Mouse (Mus musculus) CD4-positive helper T cell, adult 2 months (primary cell): ENCODE measurements around the gene Otos.

Experiments
- DNase-seq: peaks from one replicate; pipeline ENCODE4 v3.0.0-alpha.2; 2012; ENCODE audit warnings: low read depth, missing footprints, low spot score

Otos gene

DNA sequence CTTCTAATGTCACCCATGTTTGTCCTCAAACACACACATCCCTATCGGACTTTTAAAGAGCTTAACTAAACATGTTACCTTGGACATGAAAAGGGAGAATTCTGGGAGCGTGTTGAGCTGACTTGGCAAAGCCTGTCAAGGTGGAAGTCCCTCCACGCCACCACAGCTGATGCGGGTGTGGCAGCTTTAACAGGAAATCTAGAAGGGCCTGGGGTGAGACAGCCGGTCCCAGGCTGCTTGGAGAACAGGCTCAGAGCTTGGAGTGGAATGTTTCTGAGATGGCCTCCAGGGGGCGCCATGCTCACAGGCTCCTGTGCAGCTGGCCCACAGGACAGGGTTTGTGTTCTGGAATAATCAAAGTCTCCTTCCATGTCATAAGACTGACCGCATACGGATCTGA, at the start of gene Otos:
TSS of gene Otos (minus strand) at position 169 of the 400 bp plus-strand sequence.
- peak; percentile 69 for DNase-seq

GRCm38 (mm10) chr1:92696848-92697247, 48.2 kb upstream of the Otos start:
- DNase-seq = peak; percentile 66

DNA sequence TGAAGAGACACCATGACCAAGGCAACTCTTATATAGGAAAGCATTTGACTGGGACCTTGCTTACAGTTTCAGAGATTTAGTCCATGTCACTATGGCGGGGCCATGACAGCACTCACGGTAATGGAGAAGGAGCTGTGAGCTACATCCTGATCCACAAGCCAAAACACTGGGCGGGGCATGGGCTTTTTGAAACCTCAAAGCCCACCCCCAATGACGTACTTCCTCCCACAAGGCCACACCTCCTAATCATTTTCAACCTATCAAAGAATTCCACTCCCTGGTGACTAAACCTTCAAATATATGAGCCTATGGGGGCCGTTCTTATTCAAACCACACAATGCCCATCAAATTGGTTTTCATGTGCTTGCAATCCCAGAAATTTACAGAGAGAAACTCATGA, 47.1 kb upstream of the Otos start:
- DNase-seq = peak; percentile 15

DNA sequence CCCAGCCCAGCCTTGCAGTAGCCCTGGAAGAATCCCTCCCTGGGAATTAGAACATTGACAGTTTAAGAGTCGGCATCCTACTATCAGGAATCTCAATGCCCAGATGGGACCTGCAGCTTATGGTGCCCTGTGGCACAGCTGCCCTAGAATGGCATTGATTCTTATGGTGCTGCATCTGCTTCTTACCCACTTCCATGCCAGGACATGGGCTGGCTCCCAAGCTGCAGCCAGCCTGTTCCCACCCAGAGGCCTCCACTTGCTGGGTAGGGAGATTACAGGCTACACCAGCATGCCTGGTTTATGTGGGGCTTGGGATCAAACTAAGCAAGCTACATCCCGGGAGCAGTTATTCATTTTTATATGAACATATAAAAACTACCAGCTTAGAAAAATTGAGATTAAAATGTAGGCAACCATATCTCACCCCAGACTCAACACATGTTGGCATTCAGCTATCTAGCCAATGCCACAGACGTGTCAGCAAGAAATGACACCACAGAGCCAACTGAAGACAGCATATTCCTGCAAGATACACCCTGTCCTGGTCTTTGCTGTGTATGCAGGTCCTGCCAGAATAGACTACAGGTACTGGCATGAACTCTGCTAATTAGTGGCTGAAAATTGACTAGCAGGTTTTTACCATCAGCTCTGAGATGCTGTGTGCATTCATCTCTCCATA, 42.7 kb upstream of the Otos start:
- no peak for DNase-seq

- no peak for DNase-seq
These were observed 38.4 kb upstream of the Otos start for GRCm38 (mm10) chr1:92686994-92687393.

DNA sequence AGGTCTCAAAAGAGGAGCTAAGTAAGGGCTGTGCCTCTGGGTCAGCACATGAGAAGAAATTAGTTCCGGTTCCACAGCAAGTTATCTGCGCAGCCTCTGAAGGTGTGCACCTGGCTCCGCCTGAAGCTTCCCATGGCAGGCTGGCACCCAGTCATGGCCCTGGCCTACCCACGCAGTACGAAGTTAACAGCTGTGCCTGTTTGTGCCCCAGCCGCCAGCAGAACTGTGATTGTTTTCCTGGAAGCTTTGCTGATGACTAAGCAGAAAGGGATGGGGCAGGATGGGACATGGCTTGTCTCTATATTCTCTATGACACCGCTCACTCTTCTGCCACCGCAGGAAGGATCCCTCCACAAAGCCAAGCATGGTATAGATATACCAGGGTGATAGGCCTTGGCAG, 34.5 kb upstream of the Otos start:
- no peak for DNase-seq

DNA sequence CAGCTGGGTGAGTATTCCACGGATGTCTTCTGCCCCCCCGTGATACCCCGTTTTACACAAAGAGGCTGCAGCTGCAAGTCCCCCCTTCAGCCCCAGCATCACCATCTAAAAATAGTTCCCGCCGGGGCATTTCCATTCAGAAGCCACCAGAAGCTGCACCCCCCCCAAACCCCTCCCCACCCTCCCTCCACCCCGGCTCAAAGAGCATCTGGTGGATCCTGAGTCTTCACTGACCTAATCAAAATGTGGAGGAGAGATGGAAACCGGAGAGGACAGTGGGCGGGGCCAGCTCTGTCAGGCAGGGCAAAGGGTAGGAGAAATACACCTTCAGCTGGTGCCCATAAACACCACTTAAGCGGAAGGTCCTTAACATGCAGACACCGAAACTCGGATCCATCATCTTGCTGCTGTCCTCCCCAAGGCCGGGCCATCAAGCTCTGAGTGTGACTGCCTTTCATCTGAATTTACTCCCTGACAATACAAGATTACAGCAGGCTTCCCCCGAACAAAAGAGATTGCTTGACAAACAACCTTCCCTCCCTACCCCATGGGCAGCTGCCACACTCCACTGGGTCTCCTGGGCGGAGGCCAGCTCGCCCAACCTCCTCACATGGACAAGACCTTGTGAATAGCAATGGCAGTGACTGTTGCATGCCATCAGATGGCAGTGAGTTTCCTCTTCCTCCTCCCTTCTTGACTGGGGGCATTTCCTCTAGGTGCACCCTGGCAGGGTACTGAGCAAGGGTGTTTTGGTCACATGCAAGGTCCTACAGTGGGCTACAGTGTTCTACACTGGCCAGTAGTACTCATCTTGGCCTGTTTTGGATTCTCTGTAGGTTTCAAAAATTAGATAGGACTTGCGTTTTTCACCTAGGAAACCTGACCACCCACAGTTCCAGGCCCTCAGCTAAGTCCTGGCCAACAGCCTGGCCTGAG, 32.3 kb upstream of the Otos start:
- no peak for DNase-seq

DNA sequence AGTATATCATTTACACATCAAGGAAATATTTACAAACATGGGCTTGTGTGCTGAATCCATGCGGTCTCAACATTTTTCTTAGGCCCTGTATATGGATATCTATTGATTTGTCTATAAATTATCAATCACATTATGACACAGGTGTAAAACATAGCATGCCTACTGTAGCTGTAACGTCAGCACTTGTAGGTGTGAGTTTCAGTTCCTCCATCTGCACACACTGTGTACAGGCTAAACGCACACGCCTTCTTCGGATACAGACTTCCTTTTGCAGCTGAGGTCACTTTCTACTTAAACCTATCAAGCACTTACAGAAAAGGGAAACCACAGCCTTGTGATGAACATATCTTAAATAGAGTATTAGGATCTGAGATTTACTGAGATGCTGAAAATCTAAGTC, 30.1 kb upstream of the Otos start:
- DNase-seq = no peak

GRCm38 (mm10) chr1:92676676-92676975, 28.0 kb upstream of the Otos start:
- DNase-seq = no peak

- peak; percentile 26 for DNase-seq
These were observed 27.5 kb upstream of the Otos start for GRCm38 (mm10) chr1:92675932-92676675.

GRCm38 (mm10) chr1:92673258-92673782, 24.7 kb upstream of the Otos start:
- no peak for DNase-seq

GRCm38 (mm10) chr1:92671326-92671725, 22.7 kb upstream of the Otos start:
- DNase-seq = no peak

DNA sequence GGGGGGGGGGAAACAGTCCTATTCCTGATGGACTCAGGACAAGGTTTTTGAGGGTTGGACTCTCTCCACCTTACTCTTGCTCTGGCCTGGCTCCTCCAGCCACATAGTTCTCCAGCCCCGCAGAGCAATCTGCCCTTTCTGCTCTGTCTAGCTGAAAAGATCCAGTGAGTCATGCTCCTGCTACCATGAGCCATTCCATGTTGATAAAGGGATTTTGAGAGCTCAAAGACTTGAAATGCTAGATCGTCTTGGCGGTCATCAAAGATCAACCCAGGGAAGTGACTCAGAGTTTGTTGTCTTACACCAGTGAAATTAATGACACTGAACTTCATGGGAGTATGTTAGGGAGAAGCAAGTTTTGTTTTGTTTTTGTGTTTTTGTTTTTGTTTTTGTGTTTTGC, 20.8 kb upstream of the Otos start:
- DNase-seq = no peak

GRCm38 (mm10) chr1:92667106-92667505, 18.5 kb upstream of the Otos start:
- DNase-seq = no peak

GRCm38 (mm10) chr1:92659392-92659791, 10.8 kb upstream of the Otos start:
- DNase-seq = no peak

GRCm38 (mm10) chr1:92657025-92657820, 8.6 kb upstream of the Otos start:
- no peak for DNase-seq

DNA sequence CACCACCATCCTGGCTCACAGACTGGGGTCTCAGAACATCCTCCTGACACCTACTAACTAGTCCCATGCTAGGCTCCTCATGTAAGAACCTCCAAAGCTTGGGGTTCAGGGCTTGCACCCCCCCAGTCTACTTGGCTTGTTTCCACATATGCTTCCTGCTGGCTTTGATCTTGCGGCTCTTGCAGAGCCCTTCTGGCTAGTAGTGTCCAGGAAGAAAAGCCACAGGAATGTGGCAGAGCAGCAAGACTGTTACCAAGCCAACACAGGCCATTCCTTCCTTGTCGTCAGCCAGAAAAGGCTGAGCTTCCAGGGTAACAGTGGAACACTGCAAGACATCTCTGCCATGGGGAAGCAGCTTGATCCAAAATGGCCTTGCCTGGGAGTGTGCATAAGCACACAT, 6.0 kb upstream of the Otos start:
- no peak for DNase-seq

- DNase-seq = no peak
These were observed 4.5 kb upstream of the Otos start for GRCm38 (mm10) chr1:92653179-92653578.

GRCm38 (mm10) chr1:92651467-92651866, 2.8 kb upstream of the Otos start:
- no peak for DNase-seq

DNA sequence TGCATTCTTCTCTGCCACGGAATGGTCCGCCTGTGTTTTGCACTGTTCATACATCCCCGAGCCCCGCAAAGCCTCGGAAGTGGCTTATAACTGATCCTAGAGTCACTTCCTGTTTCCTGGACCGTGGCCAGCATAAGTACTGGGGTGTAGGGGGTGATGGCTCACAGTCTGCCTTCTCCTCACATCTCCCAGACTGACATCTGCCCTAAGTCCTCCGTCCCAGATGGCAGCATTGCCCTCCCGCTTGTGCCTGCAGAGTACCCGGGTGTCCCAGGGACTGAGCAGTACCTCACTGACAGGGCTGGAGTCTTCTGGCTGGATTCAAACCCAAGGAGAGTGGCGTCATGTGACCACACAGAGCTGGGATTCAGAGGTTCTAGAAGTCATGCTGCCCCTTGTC, 444 bp downstream of the Otos start:
- DNase-seq = peak; percentile 42

DNA sequence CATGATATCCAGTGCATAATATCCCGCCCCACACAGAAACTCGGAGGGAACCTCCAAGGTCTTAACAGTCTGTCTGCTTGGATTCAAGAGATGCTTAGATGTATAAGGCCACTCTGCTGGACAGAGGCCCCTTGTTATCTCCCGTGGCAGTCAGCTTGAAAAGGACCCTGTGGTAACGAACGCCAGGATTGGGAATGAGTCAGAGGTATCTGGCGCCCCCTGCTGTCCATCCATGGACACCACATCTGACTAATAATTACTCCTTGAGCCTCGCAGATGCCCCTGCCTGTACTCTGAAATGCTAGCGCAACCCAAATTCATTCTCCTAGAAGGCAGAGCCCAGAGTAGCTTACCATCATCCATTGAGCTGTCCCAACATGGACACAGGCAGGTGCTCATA, 889 bp downstream of the Otos start:
- DNase-seq = peak; percentile 58
